Mouse (Mus musculus) cerebellum, adult 8-10 months (tissue): ENCODE results near the gene Best1.

Source experiments
- DNase-seq: peaks from one replicate; pipeline ENCODE4 v3.0.0; 2022

Gene Best1

GRCm38 (mm10) chr19:10001206-10001969 lies at the start of gene Best1, which contains the start of gene Rab3il1:
Best1 (minus strand) TSS chr19:10001633.
Rab3il1 (plus strand) TSS chr19:10001669.
- DNase-seq, result no peak

GRCm38 (mm10) chr19:10050438-10050837 lies 49.0 kb upstream of the Best1 start:
- no peak for DNase-seq

- DNase-seq, result no peak
Measured at GRCm38 (mm10) chr19:10049533-10049932, 48.1 kb upstream of the Best1 start.

GRCm38 (mm10) chr19:10046983-10047382 lies 45.5 kb upstream of the Best1 start:
- no peak for DNase-seq

GRCm38 (mm10) chr19:10046346-10046745 lies 44.9 kb upstream of the Best1 start:
- DNase-seq, result no peak

- DNase-seq, result no peak
Measured at GRCm38 (mm10) chr19:10045707-10046106, 44.3 kb upstream of the Best1 start.

- no peak for DNase-seq
Measured at GRCm38 (mm10) chr19:10043643-10044042, 42.2 kb upstream of the Best1 start.

GRCm38 (mm10) chr19:10042816-10043215 lies 41.4 kb upstream of the Best1 start:
- no peak for DNase-seq

- no peak for DNase-seq
Measured at GRCm38 (mm10) chr19:10042232-10042631, 40.8 kb upstream of the Best1 start.

GRCm38 (mm10) chr19:10041388-10042148 lies 40.1 kb upstream of the Best1 start, which contains the start of gene Fads3:
Fads3 (plus strand) TSS chr19:10041569.
- no peak for DNase-seq

GRCm38 (mm10) chr19:10040866-10041387 lies 39.5 kb upstream of the Best1 start:
- peak; percentile 79 for DNase-seq

- DNase-seq, result no peak
Measured at GRCm38 (mm10) chr19:10039615-10040014, 38.2 kb upstream of the Best1 start.

- DNase-seq, result no peak
Measured at GRCm38 (mm10) chr19:10038910-10039309, 37.5 kb upstream of the Best1 start.

- no peak for DNase-seq
Measured at GRCm38 (mm10) chr19:10038364-10038763, 36.9 kb upstream of the Best1 start.

- DNase-seq, result no peak
Measured at GRCm38 (mm10) chr19:10037534-10037933, 36.1 kb upstream of the Best1 start.

- DNase-seq, result peak; percentile 67
Measured at GRCm38 (mm10) chr19:10034785-10035447, 33.5 kb upstream of the Best1 start.

GRCm38 (mm10) chr19:10034356-10034755 lies 32.9 kb upstream of the Best1 start:
- DNase-seq, result no peak

- peak; percentile 63 for DNase-seq
Measured at GRCm38 (mm10) chr19:10033211-10033973, 32.0 kb upstream of the Best1 start.

- no peak for DNase-seq
Measured at GRCm38 (mm10) chr19:10029746-10030145, 28.3 kb upstream of the Best1 start.

- no peak for DNase-seq
Measured at GRCm38 (mm10) chr19:10025169-10025875, 23.9 kb upstream of the Best1 start.

GRCm38 (mm10) chr19:10023304-10023758 lies 21.9 kb upstream of the Best1 start:
- no peak for DNase-seq
